Mouse (Mus musculus) monocyte, adult 2 months (primary cell): ENCODE measurements around the gene Cd244a.

Experiments
- DNase-seq, 2 experiments: peaks; one replicate each; pipeline ENCODE4 v3.0.0; 2022; ENCODE audit warnings: low spot score in 2 of 2, low read depth in 1 of 2

The Cd244a gene

GRCm38 (mm10) chr1:171646429-171646940 lies 87.5 kb downstream of the Cd244a start:
- no peak for DNase-seq

DNA sequence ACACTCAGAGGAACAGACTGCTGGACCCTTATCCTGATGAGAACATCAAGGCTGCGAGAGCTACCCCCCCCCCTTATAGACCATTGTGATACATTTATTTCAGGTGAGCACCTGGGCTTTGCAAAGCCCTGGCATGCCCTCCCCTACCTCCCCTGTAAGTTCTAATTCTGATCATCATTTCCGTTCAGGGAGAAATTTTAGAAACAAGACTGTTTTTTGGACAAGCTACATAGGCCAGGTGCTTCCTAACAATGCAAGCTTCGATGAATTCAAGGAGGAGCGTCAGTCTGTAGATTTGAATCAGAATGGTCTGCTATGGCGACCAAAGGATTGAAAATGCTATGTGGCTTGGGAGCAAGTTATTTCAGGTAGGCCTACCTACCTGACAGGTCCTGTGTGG lies 88.7 kb downstream of the Cd244a start:
- DNase-seq = no peak

GRCm38 (mm10) chr1:171648840-171649239 lies 89.8 kb downstream of the Cd244a start:
- no peak for DNase-seq

- DNase-seq = no peak
Measured at GRCm38 (mm10) chr1:171652734-171653133, 93.7 kb downstream of the Cd244a start, which contains the start of gene Slamf7. Slamf7 (minus strand) TSS chr1:171653035.

GRCm38 (mm10) chr1:171658561-171658991 lies 99.6 kb downstream of the Cd244a start:
- no peak for DNase-seq
